Mouse (Mus musculus) heart, embryonic 10.5 days (tissue): Measurements from ENCODE around the gene Gm13695. TPM values are rescaled to one million over a fixed set of nuclear protein-coding genes. Genes with fewer than 3 reads are reported as not detected.
"Not testable (repeated sequence)": the region's sequence is repeated elsewhere in the genome, so short reads cannot be mapped to it uniquely, and the experiment has no call there.

Source experiments
- DNase-seq: peaks from one replicate; pipeline ENCODE4 v3.0.0-alpha.2; 2017; ENCODE audit warnings: low spot score
- H3K27ac ChIP-seq: fragments of 300-500 bp; sonication (generic); 2 replicates; pipeline ENCODE4 v1.5.1; 2016; ENCODE audit warnings: mild to moderate bottlenecking
- H3K27me3 ChIP-seq: fragments of 300-500 bp; sonication (generic); 2 replicates; pipeline ENCODE4 v1.6.1; 2016; ENCODE audit warnings: mild to moderate bottlenecking; ENCODE audit not compliant: poor library complexity, insufficient read depth, severe bottlenecking
- H3K36me3 ChIP-seq: fragments of 300-500 bp; sonication (generic); 2 replicates; pipeline ENCODE4 v1.6.1; 2016; ENCODE audit warnings: mild to moderate bottlenecking, moderate library complexity
- H3K4me1 ChIP-seq: fragments of 300-500 bp; sonication (generic); 2 replicates; pipeline ENCODE4 v1.6.1; 2016; ENCODE audit warnings: mild to moderate bottlenecking
- H3K4me3 ChIP-seq: fragments of 300-500 bp; sonication (generic); 2 replicates; pipeline ENCODE4 v1.5.1; 2016; ENCODE audit warnings: mild to moderate bottlenecking, moderate library complexity
- H3K9me3 ChIP-seq: fragments of 300-500 bp; sonication (generic); 2 replicates; pipeline ENCODE4 v1.6.1; 2016; ENCODE audit warnings: mild to moderate bottlenecking, moderate library complexity
- WGBS: fragments of 180-500 bp; shearing (Covaris S2); methylation state at CpG from one replicate; pipeline ENCODE4 v1.1.7; 2016; 5-methylcytosine and 5-hydroxymethylcytosine counted together
- polyA plus RNA-seq: library from polyadenylated mRNA; unstranded; fragments of >200 nt; fragmentation: Nextera tagmentation; extraction: Ambion mirVana; gene quantifications from 2 replicates; pipeline ENCODE4 v1.2.1, GENCODE M21; 2016

The Gm13695 gene
- polyA plus RNA-seq: not detected in 2 replicates

GRCm38 (mm10) chr2:83967013-83967412 lies at the start of gene Gm13695:
Gm13695 (plus strand) TSS chr2:83967313.
- not testable (repeated sequence) for H3K27ac ChIP-seq, DNase-seq, H3K4me3 ChIP-seq, H3K4me1 ChIP-seq, H3K27me3 ChIP-seq, H3K9me3 ChIP-seq, H3K36me3 ChIP-seq
- no CpG with 5 or more reads among the region's 6 CpGs for WGBS

DNA sequence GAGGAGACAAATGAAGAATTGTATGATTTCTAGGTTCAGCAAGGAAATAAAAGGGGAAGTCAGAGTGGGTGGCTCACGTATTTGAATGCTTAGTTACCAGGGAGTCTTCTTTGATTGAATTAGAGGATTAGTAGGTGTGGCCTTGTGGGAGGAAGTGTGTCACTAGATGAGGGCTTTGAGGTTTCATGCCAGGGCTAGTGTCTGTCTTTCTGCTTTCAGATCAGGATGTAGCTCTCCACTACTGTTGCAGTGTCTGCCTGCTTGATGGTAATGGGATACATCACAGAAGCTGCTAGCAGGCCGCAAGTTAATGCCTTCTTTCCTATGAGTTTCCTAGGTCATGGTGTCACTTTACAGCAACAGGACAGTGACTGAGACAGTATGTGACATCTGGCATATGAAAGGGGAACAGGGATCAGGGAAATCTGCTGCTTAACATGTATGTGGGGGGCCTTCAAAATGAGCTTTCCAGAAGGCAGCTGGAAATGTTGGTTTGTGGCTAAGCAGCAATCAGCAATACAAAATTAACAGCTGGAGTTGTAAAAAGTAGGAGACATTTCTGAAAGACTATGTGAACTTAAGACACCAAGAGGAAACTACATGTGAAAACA lies 37.5 kb upstream of the Gm13695 start:
- DNase-seq: no peak
- Histone ChIP-seq H3K27ac (no peak overlapping the region), H3K9me3 (no peaks in the 10 kb centered on the region), H3K4me3 (no peak overlapping the region), H3K4me1 (no peaks in the 10 kb centered on the region), H3K36me3 (no peaks in the 10 kb centered on the region), H3K27me3 (no peaks in the 10 kb centered on the region)
- WGBS: 67% methylated on average over 2 of the region's 2 CpGs

GRCm38 (mm10) chr2:83940931-83941361 lies 26.2 kb upstream of the Gm13695 start, which contains the start of gene Zswim2:
Zswim2 (minus strand) TSS chr2:83941228.
- no peaks in the 10 kb centered on the region for H3K9me3 ChIP-seq
- no peak within 1 kb of the TSS for H3K27ac ChIP-seq
- DNase-seq: peak; percentile 81
- 2% methylated on average over 20 of the region's 20 CpGs for WGBS
- H3K4me3 ChIP-seq: peak within 1 kb of the TSS; percentile 52
- no peaks in the 10 kb centered on the region for H3K36me3 ChIP-seq
- peaks cover 4% of the 10 kb centered on the region for H3K4me1 ChIP-seq
- H3K27me3 ChIP-seq: no peaks in the 10 kb centered on the region

- H3K27me3 ChIP-seq: no peaks in the 10 kb centered on the region
- WGBS: 53% methylated on average over 3 of the region's 3 CpGs
- no peaks in the 10 kb centered on the region for H3K36me3 ChIP-seq
- no peak overlapping the region for H3K27ac ChIP-seq
- H3K9me3 ChIP-seq: no peaks in the 10 kb centered on the region
- peak overlapping the region; percentile 52 for H3K4me3 ChIP-seq
- no peak for DNase-seq
- H3K4me1 ChIP-seq: peaks cover 4% of the 10 kb centered on the region
Measured at GRCm38 (mm10) chr2:83941378-83941777, 25.7 kb upstream of the Gm13695 start.

- H3K4me1 ChIP-seq: peaks cover 4% of the 10 kb centered on the region
- H3K36me3 ChIP-seq: no peaks in the 10 kb centered on the region
- H3K4me3 ChIP-seq: no peak overlapping the region
- no peaks in the 10 kb centered on the region for H3K27me3 ChIP-seq
- H3K9me3 ChIP-seq: no peaks in the 10 kb centered on the region
- WGBS: 38% methylated on average over 4 of the region's 4 CpGs
- DNase-seq: no peak
- H3K27ac ChIP-seq: no peak overlapping the region
Measured at GRCm38 (mm10) chr2:83941792-83942191, 25.3 kb upstream of the Gm13695 start.

DNA sequence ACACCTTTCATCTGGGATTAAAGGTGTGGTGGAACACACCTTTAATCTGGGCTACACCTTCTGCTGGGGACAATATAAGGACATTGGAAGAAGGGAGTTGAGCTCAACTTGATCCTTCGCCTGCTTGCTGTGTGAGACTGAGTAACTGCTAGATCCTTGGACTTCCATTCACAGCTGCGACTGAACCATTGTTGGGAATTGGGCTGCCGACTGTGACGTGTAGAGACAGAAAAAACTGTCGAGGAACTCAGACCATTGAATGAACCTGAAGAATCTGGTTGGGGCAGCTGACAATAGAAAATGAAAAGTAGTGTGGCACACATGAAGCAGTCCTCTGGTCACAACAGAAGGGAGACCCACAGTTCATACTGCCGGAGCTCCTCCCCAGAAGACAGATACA lies 11.7 kb upstream of the Gm13695 start, which contains the start of gene Gm13698:
Gene Gm13698 (plus strand): TSS at position 301 of the 400 bp plus-strand sequence.
- no CpG with 5 or more reads among the region's 6 CpGs for WGBS
- not testable (repeated sequence) for H3K4me3 ChIP-seq, H3K9me3 ChIP-seq, DNase-seq, H3K27me3 ChIP-seq, H3K27ac ChIP-seq, H3K36me3 ChIP-seq, H3K4me1 ChIP-seq

DNA sequence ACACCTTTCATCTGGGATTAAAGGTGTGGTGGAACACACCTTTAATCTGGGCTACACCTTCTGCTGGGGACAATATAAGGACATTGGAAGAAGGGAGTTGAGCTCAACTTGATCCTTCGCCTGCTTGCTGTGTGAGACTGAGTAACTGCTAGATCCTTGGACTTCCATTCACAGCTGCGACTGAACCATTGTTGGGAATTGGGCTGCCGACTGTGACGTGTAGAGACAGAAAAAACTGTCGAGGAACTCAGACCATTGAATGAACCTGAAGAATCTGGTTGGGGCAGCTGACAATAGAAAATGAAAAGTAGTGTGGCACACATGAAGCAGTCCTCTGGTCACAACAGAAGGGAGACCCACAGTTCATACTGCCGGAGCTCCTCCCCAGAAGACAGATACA lies 5.9 kb upstream of the Gm13695 start, which contains the start of gene Gm13693:
Gene Gm13693 (plus strand): TSS at position 301 of the 400 bp plus-strand sequence.
- H3K27me3 ChIP-seq, DNase-seq, H3K36me3 ChIP-seq, H3K27ac ChIP-seq, H3K9me3 ChIP-seq, H3K4me1 ChIP-seq, H3K4me3 ChIP-seq: not testable (repeated sequence)
- WGBS: no CpG with 5 or more reads among the region's 6 CpGs

GRCm38 (mm10) chr2:83972823-83973222 lies 5.7 kb downstream of the Gm13695 start, which contains the start of gene Gm13696:
Gm13696 (plus strand) TSS chr2:83973123.
- not testable (repeated sequence) for H3K27me3 ChIP-seq, H3K9me3 ChIP-seq, H3K36me3 ChIP-seq, H3K27ac ChIP-seq, DNase-seq, H3K4me3 ChIP-seq, H3K4me1 ChIP-seq
- WGBS: no CpG with 5 or more reads among the region's 6 CpGs

GRCm38 (mm10) chr2:83978633-83979032 lies 11.5 kb downstream of the Gm13695 start, which contains the start of gene Gm13694:
Gm13694 (plus strand) TSS chr2:83978933.
- H3K4me3 ChIP-seq, H3K27me3 ChIP-seq, H3K27ac ChIP-seq, H3K4me1 ChIP-seq, H3K36me3 ChIP-seq, DNase-seq, H3K9me3 ChIP-seq: not testable (repeated sequence)
- WGBS: no CpG with 5 or more reads among the region's 6 CpGs

DNA sequence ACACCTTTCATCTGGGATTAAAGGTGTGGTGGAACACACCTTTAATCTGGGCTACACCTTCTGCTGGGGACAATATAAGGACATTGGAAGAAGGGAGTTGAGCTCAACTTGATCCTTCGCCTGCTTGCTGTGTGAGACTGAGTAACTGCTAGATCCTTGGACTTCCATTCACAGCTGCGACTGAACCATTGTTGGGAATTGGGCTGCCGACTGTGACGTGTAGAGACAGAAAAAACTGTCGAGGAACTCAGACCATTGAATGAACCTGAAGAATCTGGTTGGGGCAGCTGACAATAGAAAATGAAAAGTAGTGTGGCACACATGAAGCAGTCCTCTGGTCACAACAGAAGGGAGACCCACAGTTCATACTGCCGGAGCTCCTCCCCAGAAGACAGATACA lies 17.3 kb downstream of the Gm13695 start, which contains the start of gene Gm13697:
Gene Gm13697 (plus strand): TSS at position 301 of the 400 bp plus-strand sequence.
- whole genome bisulfite sequencing: no CpG with 5 or more reads among the region's 6 CpGs
- H3K27ac ChIP-seq, H3K36me3 ChIP-seq, H3K9me3 ChIP-seq, DNase-seq, H3K27me3 ChIP-seq, H3K4me1 ChIP-seq, H3K4me3 ChIP-seq: not testable (repeated sequence)

DNA sequence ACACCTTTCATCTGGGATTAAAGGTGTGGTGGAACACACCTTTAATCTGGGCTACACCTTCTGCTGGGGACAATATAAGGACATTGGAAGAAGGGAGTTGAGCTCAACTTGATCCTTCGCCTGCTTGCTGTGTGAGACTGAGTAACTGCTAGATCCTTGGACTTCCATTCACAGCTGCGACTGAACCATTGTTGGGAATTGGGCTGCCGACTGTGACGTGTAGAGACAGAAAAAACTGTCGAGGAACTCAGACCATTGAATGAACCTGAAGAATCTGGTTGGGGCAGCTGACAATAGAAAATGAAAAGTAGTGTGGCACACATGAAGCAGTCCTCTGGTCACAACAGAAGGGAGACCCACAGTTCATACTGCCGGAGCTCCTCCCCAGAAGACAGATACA lies 23.1 kb downstream of the Gm13695 start, which contains the start of gene Gm13691:
Gene Gm13691 (plus strand): TSS at position 301 of the 400 bp plus-strand sequence.
- H3K9me3 ChIP-seq, H3K36me3 ChIP-seq, H3K4me1 ChIP-seq, H3K4me3 ChIP-seq, H3K27ac ChIP-seq, DNase-seq, H3K27me3 ChIP-seq: not testable (repeated sequence)
- WGBS: no CpG with 5 or more reads among the region's 6 CpGs

- H3K4me1 ChIP-seq, DNase-seq, H3K27ac ChIP-seq, H3K4me3 ChIP-seq, H3K27me3 ChIP-seq, H3K9me3 ChIP-seq, H3K36me3 ChIP-seq: not testable (repeated sequence)
- WGBS: 52% methylated on average over 8 of the region's 9 CpGs
Measured at GRCm38 (mm10) chr2:83993639-83994255, 26.6 kb downstream of the Gm13695 start.

GRCm38 (mm10) chr2:83994526-83994925 lies 27.4 kb downstream of the Gm13695 start:
- H3K4me3 ChIP-seq, DNase-seq, H3K9me3 ChIP-seq, H3K36me3 ChIP-seq, H3K27ac ChIP-seq, H3K27me3 ChIP-seq, H3K4me1 ChIP-seq: not testable (repeated sequence)
- WGBS: 71% methylated on average over 1 of the region's 3 CpGs
